Mouse (Mus musculus) forebrain, postnatal 0 days (tissue): Measurements from ENCODE around the gene Cadm1. TPM values are rescaled to one million over a fixed set of nuclear protein-coding genes. Genes with fewer than 3 reads are reported as not detected.
A peak's percentile ranks its signal among the peaks of the same experiment; 100 is the strongest.

Experiments used
- ATAC-seq: fragments of 200-750 bp; cut with Nextera tagmentation; 2 replicates; pipeline ENCODE4 v1.8.0; 2017; ENCODE audit warnings: mild to moderate bottlenecking, moderate library complexity
- DNase-seq: peaks from one replicate; pipeline ENCODE4 v3.0.0-alpha.2; 2015
- H3K27ac ChIP-seq: fragments of 300-500 bp; sonication (generic); 2 replicates; pipeline ENCODE4 v1.5.1; 2014; ENCODE audit warnings: low read depth, mild to moderate bottlenecking, antibody characterized with exemption, low read length, moderate library complexity, mixed read lengths
- H3K27me3 ChIP-seq: fragments of 300-500 bp; sonication (generic); 2 replicates; pipeline ENCODE4 v1.6.1; 2014; ENCODE audit warnings: mild to moderate bottlenecking, low read length, mixed read lengths; ENCODE audit not compliant: insufficient read depth
- H3K36me3 ChIP-seq: fragments of 300-500 bp; sonication (generic); 2 replicates; pipeline ENCODE4 v1.6.1; 2014; ENCODE audit warnings: mild to moderate bottlenecking, moderate library complexity; ENCODE audit not compliant: insufficient read depth
- H3K4me1 ChIP-seq: fragments of 300-500 bp; sonication (generic); 2 replicates; pipeline ENCODE4 v1.6.1; 2014; ENCODE audit warnings: antibody characterized with exemption; ENCODE audit not compliant: insufficient read depth
- H3K4me2 ChIP-seq: fragments of 300-500 bp; sonication (generic); 2 replicates; pipeline ENCODE4 v1.6.1; 2014; ENCODE audit warnings: low read depth, mild to moderate bottlenecking, moderate library complexity
- H3K4me3 ChIP-seq: fragments of 300-500 bp; sonication (generic); 2 replicates; pipeline ENCODE4 v1.5.1; 2014; ENCODE audit warnings: low read depth, low read length, mixed read lengths
- H3K9ac ChIP-seq: fragments of 300-500 bp; sonication (generic); 2 replicates; pipeline ENCODE4 v1.6.1; 2014; ENCODE audit warnings: mild to moderate bottlenecking
- H3K9me3 ChIP-seq: fragments of 300-500 bp; sonication (generic); 2 replicates; pipeline ENCODE4 v1.6.1; 2016; ENCODE audit warnings: low read length
- CTCF ChIP-seq: sonication (generic); IDR thresholded peaks from 2 replicates; pipeline ENCODE4 v1.5.1; 2016; ENCODE audit warnings: antibody characterized with exemption, control low read depth, low read depth
- WGBS: fragments of 180-500 bp; shearing (Covaris S2); extraction: QIAGEN DNeasy Blood & Tissue Kit; methylation state at CpG from one replicate; pipeline ENCODE4 v1.1.7; 2014; 5-methylcytosine and 5-hydroxymethylcytosine counted together
- polyA plus RNA-seq: library from polyadenylated mRNA; unstranded; fragments of >200 nt; fragmentation: Nextera tagmentation; extraction: Ambion mirVana; gene quantifications from 2 replicates; pipeline ENCODE4 v1.2.1, GENCODE M21; 2015
- total RNA-seq: library from RNA; depleted of rRNA; stranded (reverse); fragments of >200 nt; gene quantifications from 2 replicates; pipeline ENCODE4 v1.2.3, GENCODE M21; 2014

Cadm1 gene
- total and polyA plus RNA-seq, 2 experiments from 2014 or later = 289 to 381 TPM

GRCm38 (mm10) chr9:47687604-47688003 is 157.6 kb downstream of the Cadm1 start:
- Histone ChIP-seq H3K4me3 (no peak overlapping the region), H3K27me3 (no peaks in the 10 kb centered on the region), H3K4me2 (no peak overlapping the region), H3K9ac (no peak overlapping the region), H3K27ac (no peak overlapping the region), H3K9me3 (no peaks in the 10 kb centered on the region), H3K36me3 (no peaks in the 10 kb centered on the region), H3K4me1 (no peaks in the 10 kb centered on the region)
- TF ChIP-seq CTCF = no peak
- ATAC-seq = no peak
- 92% methylated on average over 5 of the region's 5 CpGs for WGBS
- no peak for DNase-seq

- Histone ChIP-seq H3K4me2 (no peak overlapping the region), H3K36me3 (no peaks in the 10 kb centered on the region), H3K27me3 (no peaks in the 10 kb centered on the region), H3K9me3 (no peaks in the 10 kb centered on the region), H3K4me1 (no peaks in the 10 kb centered on the region), H3K27ac (no peak overlapping the region), H3K9ac (no peak overlapping the region), H3K4me3 (no peak overlapping the region)
- ATAC-seq (no peak), DNase-seq (no peak)
- WGBS = 36% methylated on average over 10 of the region's 10 CpGs
- no peak for TF ChIP-seq CTCF
Observed at GRCm38 (mm10) chr9:47688297-47688696, 158.3 kb downstream of the Cadm1 start.

- ATAC-seq = no peak
- no peaks in the 10 kb centered on the region for H3K36me3 ChIP-seq
- H3K27me3 ChIP-seq = no peaks in the 10 kb centered on the region
- no peaks in the 10 kb centered on the region for H3K4me1 ChIP-seq
- H3K9ac ChIP-seq = no peak overlapping the region
- no peak for TF ChIP-seq CTCF
- H3K4me2 ChIP-seq = no peak overlapping the region
- H3K4me3 ChIP-seq = no peak overlapping the region
- H3K9me3 ChIP-seq = no peaks in the 10 kb centered on the region
- no peak for DNase-seq
- no peak overlapping the region for H3K27ac ChIP-seq
- 49% methylated on average over 13 of the region's 13 CpGs for WGBS
Observed at GRCm38 (mm10) chr9:47692911-47693310, 162.9 kb downstream of the Cadm1 start.

GRCm38 (mm10) chr9:47699026-47699425 is 169.1 kb downstream of the Cadm1 start:
- ATAC-seq (no peak), DNase-seq (peak; percentile 84)
- no peak overlapping the region for H3K9ac ChIP-seq
- H3K27ac ChIP-seq = no peak overlapping the region
- H3K4me1 ChIP-seq = no peaks in the 10 kb centered on the region
- peak; percentile 87 for TF ChIP-seq CTCF
- no peaks in the 10 kb centered on the region for H3K27me3 ChIP-seq
- no peak overlapping the region for H3K4me3 ChIP-seq
- 56% methylated on average over 3 of the region's 3 CpGs for WGBS
- H3K4me2 ChIP-seq = no peak overlapping the region
- no peaks in the 10 kb centered on the region for H3K36me3 ChIP-seq
- H3K9me3 ChIP-seq = no peaks in the 10 kb centered on the region

- WGBS = 72% methylated on average over 5 of the region's 5 CpGs
- no peak overlapping the region for H3K9ac ChIP-seq
- H3K36me3 ChIP-seq = no peaks in the 10 kb centered on the region
- no peak overlapping the region for H3K4me2 ChIP-seq
- ATAC-seq (no peak), DNase-seq (no peak)
- no peak overlapping the region for H3K4me3 ChIP-seq
- H3K27me3 ChIP-seq = no peaks in the 10 kb centered on the region
- H3K9me3 ChIP-seq = no peaks in the 10 kb centered on the region
- TF ChIP-seq CTCF = no peak
- no peak overlapping the region for H3K27ac ChIP-seq
- no peaks in the 10 kb centered on the region for H3K4me1 ChIP-seq
Observed at GRCm38 (mm10) chr9:47700021-47700420, 170.0 kb downstream of the Cadm1 start.

- H3K9me3 ChIP-seq = no peaks in the 10 kb centered on the region
- no peak overlapping the region for H3K4me3 ChIP-seq
- 91% methylated on average over 19 of the region's 19 CpGs for WGBS
- DNase-seq (no peak), ATAC-seq (no peak)
- H3K9ac ChIP-seq = no peak overlapping the region
- 0 out of 2 replicates have a peak, but pooled peaks cover 7% of the 10 kb centered on the region for H3K4me1 ChIP-seq
- TF ChIP-seq CTCF = no peak
- no peak overlapping the region for H3K27ac ChIP-seq
- H3K36me3 ChIP-seq = no peaks in the 10 kb centered on the region
- H3K27me3 ChIP-seq = no peaks in the 10 kb centered on the region
- H3K4me2 ChIP-seq = no peak overlapping the region
Observed at GRCm38 (mm10) chr9:47703026-47703876, 173.3 kb downstream of the Cadm1 start.

- H3K4me1 ChIP-seq = 0 out of 2 replicates have a peak, but pooled peaks cover 7% of the 10 kb centered on the region
- no peaks in the 10 kb centered on the region for H3K36me3 ChIP-seq
- no peaks in the 10 kb centered on the region for H3K27me3 ChIP-seq
- no peak overlapping the region for H3K4me2 ChIP-seq
- no peak overlapping the region for H3K27ac ChIP-seq
- no peak overlapping the region for H3K4me3 ChIP-seq
- no peak overlapping the region for H3K9ac ChIP-seq
- DNase-seq = no peak
- no peaks in the 10 kb centered on the region for H3K9me3 ChIP-seq
- WGBS = 32% methylated on average over 9 of the region's 9 CpGs
- ATAC-seq = no peak
- no peak for TF ChIP-seq CTCF
Observed at GRCm38 (mm10) chr9:47706341-47706740, 176.4 kb downstream of the Cadm1 start.
